Mouse (Mus musculus): ENCODE measurements around the gene Bcs1l. TPM values are rescaled to one million over a fixed set of nuclear protein-coding genes. Genes with fewer than 3 reads are reported as not detected.

Gene Bcs1l
- total RNA-seq, 2 experiments from 2014 or later: 25.3 to 27.0 TPM

Small RNAs within 50 kb of the gene (microRNA-seq; reads per million reads assigned to microRNA genes)
- 0 reads per million in 2 experiments for gene Gm25035

Other genes with a start within 250 kb of the Bcs1l start
- under 1 TPM; 0.12 to 0.67 TPM for gene Catip, start 226.2 kb upstream of the Bcs1l start, total RNA-seq (2021)
- gene Slc11a1, start 213.1 kb upstream of the Bcs1l start, total RNA-seq (2021): 1 to 10 TPM; 2.7 to 4.1 TPM
- 100 to 1,000 TPM; 106 to 118 TPM for gene Ctdsp1, start 196.8 kb upstream of the Bcs1l start, total RNA-seq (2021)
- under 1 TPM; 0.65 to 0.83 TPM for gene Vil1, start 178.9 kb upstream of the Bcs1l start, total RNA-seq (2021)
- gene Cnot9, start 82.2 kb upstream of the Bcs1l start, total RNA-seq (2021): 10 to 100 TPM; 16.0 to 17.2 TPM
- gene Plcd4, start 45.4 kb upstream of the Bcs1l start, total RNA-seq (2021): not detected
- 10 to 100 TPM; 10.8 to 12.4 TPM for gene Usp37, start 44.0 kb upstream of the Bcs1l start, total RNA-seq (2021)
- 10 to 100 TPM; 12.1 to 14.2 TPM for gene Zfp142, start within 50 bp of the Bcs1l start, total RNA-seq (2021)
- 10 to 100 TPM; 16.5 to 21.5 TPM for gene Rnf25, start 13.1 kb downstream of the Bcs1l start, total RNA-seq (2021)
- 1 to 10 TPM in 1 of 2 experiments, under 1 TPM in 1; 1.00 to 1.6 TPM for gene Stk36, start 13.2 kb downstream of the Bcs1l start, total RNA-seq (2021)
- gene Ttll4, start 73.5 kb downstream of the Bcs1l start, total RNA-seq (2021): 10 to 100 TPM; 13.8 to 14.7 TPM
- 10 to 100 TPM; 10.4 to 17.1 TPM for gene Cyp27a1, start 125.3 kb downstream of the Bcs1l start, total RNA-seq (2021)
- 1 to 10 TPM; 1.2 TPM for gene Prkag3, start 160.9 kb downstream of the Bcs1l start, total RNA-seq (2021)
- under 1 TPM; 0.17 to 0.67 TPM for gene Wnt6, start 183.6 kb downstream of the Bcs1l start, total RNA-seq (2021)
- not detected for gene Wnt10a, start 203.2 kb downstream of the Bcs1l start, total RNA-seq (2021)

Measured in heart, postnatal 14 days (tissue).